Mouse (Mus musculus) ES-E14 (cell line): Measurements from ENCODE around the gene Map3k1. TPM values are rescaled to one million over a fixed set of nuclear protein-coding genes. Genes with fewer than 3 reads are reported as not detected.

ENCODE experiments used
- DNase-seq: peaks from one replicate; pipeline ENCODE4 v3.0.0-alpha.2; 2013; ENCODE audit warnings: low read depth, low spot score
- H3K27ac ChIP-seq: 2 replicates; pipeline ENCODE4 v1.5.1; 2012; ENCODE audit warnings: low read depth, mild to moderate bottlenecking, low read length, moderate library complexity, mixed read lengths; ENCODE audit not compliant: poor library complexity, insufficient read depth, severe bottlenecking
- H3K36me3 ChIP-seq: 2 replicates; pipeline ENCODE4 v1.6.1; 2012; ENCODE audit warnings: mild to moderate bottlenecking, low read length, moderate library complexity, mixed read lengths; ENCODE audit not compliant: control insufficient read depth, poor library complexity, insufficient read depth, severe bottlenecking
- H3K4me1 ChIP-seq, 2 experiments: fragments of 150-350 bp in 1 of 2; sonication (generic) in 1 of 2; 2 replicates each; pipeline ENCODE4 v1.6.1; 2012; ENCODE audit warnings: low read length in 2 of 2, mild to moderate bottlenecking in 1 of 2, mixed read lengths in 1 of 2; ENCODE audit not compliant: control insufficient read depth in 2 of 2, insufficient read depth in 2 of 2, poor library complexity in 1 of 2
- H3K4me3 ChIP-seq, 2 experiments: fragments of 150-350 bp in 1 of 2; sonication (generic) in 1 of 2; 2 replicates each; pipeline ENCODE4 v1.5.1; 2012; ENCODE audit warnings: low read length in 2 of 2, low read depth in 1 of 2, mild to moderate bottlenecking in 1 of 2, mixed read lengths in 1 of 2; ENCODE audit not compliant: insufficient read depth in 1 of 2, poor library complexity in 1 of 2, severe bottlenecking in 1 of 2
- H3K9ac ChIP-seq: 2 replicates; pipeline ENCODE4 v1.6.1; 2012; ENCODE audit warnings: low read depth, mild to moderate bottlenecking, low read length, mixed read lengths; ENCODE audit not compliant: poor library complexity, insufficient read depth, severe bottlenecking
- H3K9me3 ChIP-seq: fragments of 150-350 bp; sonication (generic); 2 replicates; pipeline ENCODE4 v1.6.1; 2012; ENCODE audit warnings: low read depth, mild to moderate bottlenecking, low read length; ENCODE audit not compliant: control insufficient read depth, insufficient read depth
- CHD2 ChIP-seq: IDR thresholded peaks from 2 replicates; pipeline ENCODE4 v1.6.1; 2014; ENCODE audit warnings: mild to moderate bottlenecking, low read depth, low read length, inconsistent platforms
- HCFC1 ChIP-seq: IDR thresholded peaks from 2 replicates; pipeline ENCODE4 v1.6.1; 2012; ENCODE audit warnings: low read length, inconsistent platforms, borderline replicate concordance; ENCODE audit not compliant: insufficient read depth
- MAFK ChIP-seq: IDR thresholded peaks from 2 replicates; pipeline ENCODE4 v1.6.1; 2014; ENCODE audit warnings: mild to moderate bottlenecking, low read depth, low read length, inconsistent platforms; ENCODE audit not compliant: insufficient read depth
- ZC3H11A ChIP-seq: IDR thresholded peaks from 2 replicates; pipeline ENCODE4 v1.6.1; 2012; ENCODE audit warnings: low read depth, mild to moderate bottlenecking, inconsistent platforms, low read length, borderline replicate concordance
- ZNF384 ChIP-seq: IDR thresholded peaks from 2 replicates; pipeline ENCODE4 v1.6.1; 2012; ENCODE audit warnings: low read depth, low read length, inconsistent platforms
- in situ Hi-C, 2 experiments: fragments of 600-800 bp; cut with MboI; formaldehyde crosslinking; loops; one replicate each; pipeline ENCODE4 v1.15.1; 2025; ENCODE audit warnings: low sequenced_read_pairs in 2 of 2, inconsistent platforms in 1 of 2; ENCODE audit not compliant: unreplicated experiment in 2 of 2
- total RNA-seq: library from RNA; depleted of rRNA; stranded (reverse); fragments of 300-350 nt; gene quantifications from 2 replicates; pipeline ENCODE4 v1.2.3, GENCODE M21; 2012

Map3k1 gene
- total RNA-seq, 1 experiment = 17.1 TPM

- no peak for TF ChIP-seq ZNF384
- TF ChIP-seq MAFK = no peak
- TF ChIP-seq CHD2 = no peak
- TF ChIP-seq ZC3H11A = no peak
- TF ChIP-seq HCFC1 = no peak
- in situ Hi-C loops = loop anchor here in 1 of 2 experiments (25.0 kb wide), 1 partner anchor 739 kb away; no protein-coding TSS in a partner anchor
- Histone ChIP-seq H3K4me3 (no peak overlapping the region), H3K4me1 (peaks cover 0 to 20% of the 10 kb centered on the region in 2 experiments; a peak in 2 of 4 replicates), H3K9ac (no peak overlapping the region), H3K36me3 (no peaks in the 10 kb centered on the region; the same call in 1 of the 2 replicates), H3K9me3 (no peaks in the 10 kb centered on the region), H3K27ac (no peak overlapping the region)
- DNase-seq = no peak
Observed at GRCm38 (mm10) chr13:111798044-111798443, 10.7 kb downstream of the Map3k1 start.

GRCm38 (mm10) chr13:111797021-111797420 lies 11.8 kb downstream of the Map3k1 start:
- peak; percentile 66 for DNase-seq
- Histone ChIP-seq H3K9me3 (no peaks in the 10 kb centered on the region), H3K27ac (no peak overlapping the region), H3K4me1 (peaks cover 0 to 24% of the 10 kb centered on the region in 2 experiments; a peak in 2 of 4 replicates), H3K36me3 (no peaks in the 10 kb centered on the region; the same call in 1 of the 2 replicates), H3K4me3 (peak overlapping the region in 1 of 2 experiments; percentile 9; a peak in 1 of 4 replicates), H3K9ac (no peak overlapping the region)
- in situ Hi-C loops = loop anchor here in 1 of 2 experiments (25.0 kb wide), 1 partner anchor 740 kb away; no protein-coding TSS in a partner anchor
- no peak for TF ChIP-seq CHD2
- TF ChIP-seq ZC3H11A = no peak
- TF ChIP-seq MAFK = no peak
- TF ChIP-seq ZNF384 = no peak
- TF ChIP-seq HCFC1 = no peak

DNA sequence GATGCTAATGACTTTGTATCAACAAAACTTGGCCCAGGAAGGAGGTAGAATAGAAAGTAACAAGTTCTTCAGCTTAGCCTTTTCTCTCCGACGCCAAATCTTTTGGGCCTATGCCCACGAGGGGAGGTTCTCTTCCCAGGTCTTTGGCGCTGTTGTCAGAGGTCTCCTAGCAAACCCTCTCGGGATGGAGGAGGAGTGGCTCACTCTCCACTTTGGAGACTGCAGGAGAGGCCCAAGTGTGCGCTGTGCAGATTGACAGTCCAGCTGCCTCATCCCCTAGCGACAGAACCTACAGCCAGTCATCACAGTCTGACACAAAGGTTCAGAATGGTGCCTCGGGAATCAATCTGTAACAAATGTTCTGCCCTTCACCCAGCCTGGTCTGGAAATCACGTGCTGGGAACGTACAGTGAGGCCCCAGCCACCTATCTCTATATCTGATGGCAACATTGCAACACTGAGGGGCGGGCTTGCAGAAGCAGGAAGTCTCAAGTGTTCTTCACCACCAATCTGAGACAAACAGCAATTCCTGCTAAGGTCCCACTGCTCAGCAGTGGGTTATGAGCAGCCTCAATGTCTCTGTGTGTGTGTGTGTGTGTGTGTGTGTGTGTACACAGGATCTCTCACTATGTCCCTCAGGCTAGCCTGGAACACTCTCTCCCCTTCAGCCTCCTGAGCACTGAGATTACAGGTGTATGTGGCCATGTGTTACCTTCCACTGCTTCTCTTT lies 12.4 kb downstream of the Map3k1 start:
- DNase-seq = no peak
- H3K9me3 ChIP-seq = no peaks in the 10 kb centered on the region
- H3K27ac ChIP-seq = no peak overlapping the region
- no peak overlapping the region for H3K4me3 ChIP-seq
- peaks cover 0 to 21% of the 10 kb centered on the region in 2 experiments; a peak in 3 of 4 replicates for H3K4me1 ChIP-seq
- H3K9ac ChIP-seq = no peak overlapping the region; the same call in 1 of the 2 replicates
- H3K36me3 ChIP-seq = no peaks in the 10 kb centered on the region; the same call in 1 of the 2 replicates
- TF ChIP-seq CHD2 = no peak
- TF ChIP-seq MAFK = no peak
- no peak for TF ChIP-seq ZNF384
- no peak for TF ChIP-seq HCFC1
- TF ChIP-seq ZC3H11A = no peak
- in situ Hi-C loops = loop anchor here in 1 of 2 experiments (25.0 kb wide), 1 partner anchor 741 kb away; no protein-coding TSS in a partner anchor

- DNase-seq = no peak
- no peaks in the 10 kb centered on the region; the same call in 1 of the 2 replicates for H3K36me3 ChIP-seq
- in situ Hi-C loops = loop anchor here in 1 of 2 experiments (25.0 kb wide), 1 partner anchor 744 kb away; no protein-coding TSS in a partner anchor
- H3K9ac ChIP-seq = no peak overlapping the region
- no peaks in the 10 kb centered on the region for H3K9me3 ChIP-seq
- TF ChIP-seq HCFC1 = no peak
- TF ChIP-seq CHD2 = no peak
- no peak for TF ChIP-seq ZNF384
- TF ChIP-seq ZC3H11A = no peak
- peaks cover 0 to 26% of the 10 kb centered on the region in 2 experiments; a peak in 3 of 4 replicates for H3K4me1 ChIP-seq
- H3K27ac ChIP-seq = no peak overlapping the region
- no peak overlapping the region for H3K4me3 ChIP-seq
Observed at GRCm38 (mm10) chr13:111792975-111793287, 15.9 kb downstream of the Map3k1 start.
